Mouse (Mus musculus) heart, adult 11 months (tissue): ENCODE measurements around the gene Eif6.
"Not testable (repeated sequence)": the region's sequence is repeated elsewhere in the genome, so short reads cannot be mapped to it uniquely, and the experiment has no call there.

ENCODE experiments used
- DNase-seq: peaks from one replicate; pipeline ENCODE4 v3.0.0; 2022

Eif6 gene

GRCm38 (mm10) chr2:155826630-155827424, at the start of gene Eif6:
TSS of gene Eif6 (minus strand) at chr2:155826925.
- DNase-seq = peak; percentile 99

- no peak for DNase-seq
Observed at GRCm38 (mm10) chr2:155873636-155874035, 46.9 kb upstream of the Eif6 start.

DNA sequence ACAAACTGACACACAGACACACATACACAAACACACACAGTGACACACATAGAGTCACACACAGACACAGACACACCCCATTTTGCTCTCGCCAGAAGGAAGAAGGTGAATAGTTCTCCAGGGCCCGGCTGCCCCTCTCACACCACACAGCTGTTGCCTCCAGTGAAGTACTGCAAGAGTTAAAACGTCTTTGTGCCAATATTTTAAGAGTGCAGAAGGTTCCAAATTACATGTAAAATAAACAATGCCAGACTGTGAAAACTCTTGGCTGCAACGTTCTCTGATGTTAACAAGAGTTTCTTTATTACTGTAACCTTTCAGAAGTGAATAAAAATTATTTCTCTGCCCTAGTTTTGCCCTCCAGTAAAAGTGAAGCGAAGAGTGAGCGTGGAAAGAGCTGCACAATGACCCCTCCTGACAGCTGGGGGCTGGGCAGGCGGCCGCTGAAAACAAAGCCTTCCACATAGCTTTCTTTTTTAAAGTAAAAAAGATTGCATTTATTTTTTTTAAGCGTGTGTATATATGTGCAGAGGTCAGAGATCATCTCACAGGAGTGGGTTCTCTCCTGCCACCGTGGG, 46.3 kb upstream of the Eif6 start:
- no peak for DNase-seq

DNA sequence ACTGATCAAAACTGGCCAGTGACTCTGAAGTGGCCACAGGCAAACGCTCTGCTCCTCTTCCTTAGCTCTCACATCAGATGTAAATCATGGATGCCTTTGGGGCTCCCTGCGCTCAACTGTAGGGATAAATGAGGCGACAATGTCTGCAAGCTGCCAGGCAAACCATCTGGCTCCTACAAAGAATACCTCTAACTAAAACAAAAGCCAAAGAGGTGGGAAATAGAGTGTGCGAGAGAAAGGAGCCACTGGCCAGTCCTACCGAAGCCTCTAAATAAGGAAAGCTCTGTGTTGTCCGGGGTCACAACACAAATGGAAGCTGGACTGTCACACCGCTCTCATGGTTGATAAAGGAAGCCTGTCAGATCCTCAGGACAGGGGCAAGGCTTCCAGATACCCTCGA, 45.8 kb upstream of the Eif6 start:
- DNase-seq = no peak

GRCm38 (mm10) chr2:155869772-155870171, 43.0 kb upstream of the Eif6 start:
- no peak for DNase-seq

DNA sequence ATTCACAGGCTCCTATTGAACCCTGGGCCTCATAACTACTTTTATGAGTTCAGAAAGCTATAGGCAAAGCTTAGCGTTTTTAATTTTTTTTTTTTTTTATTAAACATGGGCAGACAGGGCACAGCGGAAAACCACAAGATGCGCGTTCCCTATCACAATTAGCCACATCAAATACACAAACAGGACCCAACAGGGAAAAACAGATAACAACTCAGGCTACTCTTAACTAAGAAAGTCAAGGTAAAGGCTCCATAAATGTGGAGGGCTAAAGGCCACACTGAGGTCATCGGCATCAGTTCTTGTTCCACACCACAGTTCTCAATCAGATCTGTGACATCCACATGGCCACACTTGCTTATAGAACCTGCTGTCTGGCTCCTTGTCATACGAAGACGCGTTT, 41.6 kb upstream of the Eif6 start:
- no peak for DNase-seq

DNA sequence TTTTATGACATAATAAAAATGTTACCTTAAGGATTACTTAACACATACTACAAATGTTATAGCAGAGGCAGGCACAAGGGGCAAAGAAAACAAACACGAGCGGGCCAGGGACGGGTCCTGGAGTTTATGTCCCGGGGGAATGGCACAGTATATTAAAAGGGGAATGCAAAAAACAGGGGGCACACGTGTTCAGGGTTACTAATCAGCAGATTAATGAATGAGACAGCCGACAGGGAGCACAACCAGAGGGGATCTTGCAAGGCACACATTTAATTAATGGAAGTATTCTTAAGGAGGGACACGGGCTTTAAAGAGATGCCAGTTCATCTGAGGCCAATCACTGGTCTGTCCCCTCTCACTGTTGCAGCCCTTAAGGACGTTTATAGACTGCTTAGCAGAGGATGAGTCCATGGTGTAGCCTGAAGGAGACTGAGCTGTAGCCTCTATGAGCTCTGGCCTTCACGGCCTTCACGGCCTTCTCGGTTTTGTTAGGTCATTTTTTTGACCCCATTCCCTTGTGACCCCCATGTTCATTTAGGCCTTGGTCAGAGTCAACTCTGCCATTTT, 36.7 kb upstream of the Eif6 start:
- DNase-seq = no peak

DNA sequence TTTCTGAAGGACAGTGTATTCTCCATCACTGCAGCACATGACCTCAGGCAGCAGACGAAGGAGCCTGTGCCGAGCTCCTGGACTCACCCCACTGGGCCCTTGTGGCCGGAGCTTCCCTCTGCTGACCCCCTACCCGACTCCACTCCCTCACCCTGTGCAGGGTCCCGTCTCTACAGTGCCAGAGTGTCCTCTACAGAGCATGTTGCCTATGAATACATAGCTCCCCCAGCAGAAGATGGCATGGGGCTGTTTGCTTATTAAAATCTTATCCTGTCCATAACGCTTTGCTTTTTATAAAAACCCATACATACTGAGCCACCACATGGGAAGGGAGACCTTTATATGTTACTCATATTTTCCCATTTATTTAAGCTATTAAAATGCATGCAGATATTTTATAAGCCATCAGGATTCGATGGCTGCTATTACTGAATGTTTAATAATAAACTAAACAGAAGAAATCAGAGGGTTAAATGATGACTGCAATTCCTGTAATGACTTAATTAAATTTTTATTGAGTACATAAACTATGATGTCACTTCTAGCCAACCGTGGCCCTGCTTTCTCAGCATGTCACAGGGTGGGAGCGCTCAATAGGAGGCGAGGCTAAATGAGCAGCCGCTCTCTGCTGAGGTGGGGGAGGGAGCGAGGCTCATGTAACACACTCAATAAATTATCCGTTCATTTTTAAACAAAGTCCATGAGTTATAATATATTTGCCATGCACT, 36.0 kb upstream of the Eif6 start:
- DNase-seq = no peak

GRCm38 (mm10) chr2:155861581-155861980, 34.9 kb upstream of the Eif6 start:
- no peak for DNase-seq

DNA sequence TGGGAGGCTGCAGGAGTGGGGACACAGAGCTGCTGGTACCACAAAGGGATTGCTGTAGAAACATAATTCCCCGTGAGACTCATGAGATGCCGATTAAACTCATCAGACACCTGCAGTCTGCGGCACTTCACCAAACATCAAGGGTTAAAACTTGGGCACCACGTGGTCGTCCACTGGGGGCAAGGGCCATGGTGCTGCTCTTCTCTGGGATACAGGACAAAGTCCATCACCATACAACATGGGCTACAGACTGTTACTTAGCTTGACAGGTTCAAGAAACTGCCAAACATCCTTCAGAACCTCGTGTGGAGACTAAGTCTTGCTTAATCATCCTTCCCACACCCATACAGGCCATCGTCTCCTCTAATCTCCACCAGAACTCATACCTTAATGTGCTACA, 33.4 kb upstream of the Eif6 start:
- DNase-seq = no peak

GRCm38 (mm10) chr2:155852536-155852935, 25.8 kb upstream of the Eif6 start:
- DNase-seq = no peak

- no peak for DNase-seq
Observed at GRCm38 (mm10) chr2:155850120-155850519, 23.4 kb upstream of the Eif6 start.

GRCm38 (mm10) chr2:155849464-155849863, 22.7 kb upstream of the Eif6 start:
- DNase-seq = no peak

- peak; percentile 93 for DNase-seq
Observed at GRCm38 (mm10) chr2:155848291-155848690, 21.6 kb upstream of the Eif6 start.

GRCm38 (mm10) chr2:155846930-155847329, 20.2 kb upstream of the Eif6 start:
- no peak for DNase-seq

DNA sequence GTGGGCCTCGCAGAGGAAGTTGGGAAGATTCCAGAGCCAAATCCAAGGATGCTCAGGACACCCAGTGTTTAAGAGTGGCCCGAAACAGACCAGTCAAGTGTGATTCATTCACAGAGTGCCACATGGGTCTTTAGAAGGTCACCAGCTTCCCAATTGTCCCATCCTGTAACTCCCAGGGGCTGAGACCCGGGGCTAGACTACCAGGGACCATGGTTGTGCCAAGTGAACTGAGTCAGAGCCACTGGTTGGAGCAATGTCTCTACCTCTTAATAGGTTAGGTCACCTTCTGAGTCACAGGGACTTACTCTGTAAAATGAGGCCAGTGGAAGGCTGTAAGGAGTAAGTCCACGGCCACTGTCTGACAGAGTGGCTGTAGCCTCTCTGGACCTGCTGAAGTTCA, 12.2 kb upstream of the Eif6 start:
- no peak for DNase-seq

DNA sequence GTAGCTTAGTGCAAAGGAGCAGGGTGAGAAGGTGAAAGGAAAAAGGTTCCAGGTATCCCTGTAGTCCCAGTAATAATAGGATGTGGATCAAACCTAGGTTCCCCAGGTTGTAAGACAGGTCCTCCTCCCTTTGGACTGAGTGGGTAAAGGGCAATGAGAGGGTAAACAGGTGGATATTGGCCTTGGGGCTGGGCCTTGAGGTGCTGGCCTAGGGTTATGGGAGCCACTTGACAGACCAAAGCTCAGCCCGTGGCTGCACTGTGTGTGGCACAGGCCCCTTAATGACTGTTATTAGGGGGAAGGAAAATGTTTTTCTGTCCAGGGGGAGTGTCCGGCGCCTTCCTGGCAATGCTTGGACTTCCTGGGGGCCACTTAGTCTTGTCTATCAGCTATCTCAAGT, 11.2 kb upstream of the Eif6 start:
- DNase-seq = no peak

GRCm38 (mm10) chr2:155834732-155835131, 8.0 kb upstream of the Eif6 start, which contains the start of gene Fam83c:
TSS of gene Fam83c (minus strand) at chr2:155834854.
- no peak for DNase-seq

- DNase-seq = not testable (repeated sequence)
Observed at GRCm38 (mm10) chr2:155832087-155832486, 5.4 kb upstream of the Eif6 start.

- no peak for DNase-seq
Observed at GRCm38 (mm10) chr2:155831302-155831701, 4.6 kb upstream of the Eif6 start.

DNA sequence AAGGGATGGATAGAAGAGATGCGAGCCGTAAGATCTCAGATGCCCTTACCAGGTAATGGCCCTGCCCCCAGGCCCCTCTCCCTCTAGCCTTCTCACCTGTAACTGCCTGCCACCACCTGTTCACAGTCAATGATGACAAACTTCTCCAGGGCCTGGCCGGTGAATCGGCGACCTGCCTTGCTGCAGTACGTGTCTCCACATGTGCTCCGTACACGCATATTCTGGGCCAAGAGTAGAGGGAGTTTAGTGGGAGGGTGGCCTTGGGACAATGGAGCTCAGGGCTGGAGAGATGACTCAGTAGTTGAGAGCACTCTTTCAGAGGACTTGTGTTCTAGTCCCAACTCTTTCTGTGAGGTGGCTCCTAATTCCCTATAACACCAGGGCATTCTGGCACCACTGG, 4.1 kb upstream of the Eif6 start:
- DNase-seq = no peak

- DNase-seq = no peak
Observed at GRCm38 (mm10) chr2:155825904-155826629, 658 bp downstream of the Eif6 start.

DNA sequence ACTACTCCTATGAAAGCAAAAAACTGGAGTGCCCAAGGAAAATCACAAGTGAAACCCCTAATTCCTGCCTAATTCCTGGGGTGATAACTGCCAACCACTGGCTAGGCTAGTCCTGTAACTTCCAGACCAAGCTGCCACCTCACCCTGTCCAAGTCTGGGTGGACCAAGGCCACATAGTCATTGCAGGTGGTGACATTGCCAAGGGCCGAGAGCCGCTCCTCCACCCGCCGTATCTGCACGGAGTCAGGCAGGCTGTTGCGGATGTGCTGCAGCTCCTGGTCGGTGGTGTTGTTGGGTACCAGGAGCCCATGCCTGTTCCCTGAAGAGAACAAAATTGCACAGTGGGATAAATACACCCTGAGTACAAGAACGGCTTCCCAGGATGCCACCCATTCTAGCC, 3.0 kb downstream of the Eif6 start:
- no peak for DNase-seq
